ENCODE assay signal across 12 mouse cellular contexts in genomic region chr10:4624581-4624980, GRCm38 (mm10). TPM values are rescaled to one million over a fixed set of nuclear protein-coding genes. Genes with fewer than 3 reads are reported as not detected.
"Had no signal": no experiment of that assay in that cellular context is flagged by ENCODE, and none has a peak within 500 bp of the region (broad histone marks: within the 10 kb centered on the region; RNA-seq: fewer than 3 reads in every experiment).

No protein-coding gene starts in this region.

- H3K4me1 ChIP-seq: midbrain, embryonic 10.5 days; neural tube, embryonic 15.5 days had no signal

- H3K4me2 ChIP-seq: hindbrain, embryonic 14.5 days; limb, embryonic 15.5 days; neural tube, embryonic 15.5 days had no signal

- DNase-seq: lung, adult 18-20 months; lung, postnatal 4 days; midbrain, embryonic 14.5 days; right cerebral cortex, adult 18-20 months; right cerebral cortex, postnatal 25 days; thymus, adult 18-20 months; thymus, postnatal 14 days had no signal

- H3K4me3 ChIP-seq: limb, embryonic 15.5 days; midbrain, embryonic 10.5 days; myocyte; neural tube, embryonic 15.5 days had no signal

- H3K27me3 ChIP-seq: limb, embryonic 15.5 days; neural tube, embryonic 15.5 days had no signal

- H3K36me3 ChIP-seq: limb, embryonic 15.5 days; midbrain, embryonic 10.5 days; neural tube, embryonic 15.5 days had no signal

- H3K9ac ChIP-seq: hindbrain, embryonic 14.5 days; limb, embryonic 15.5 days; neural tube, embryonic 15.5 days had no signal

- H3K27ac ChIP-seq: hindbrain, embryonic 14.5 days; limb, embryonic 15.5 days; midbrain, embryonic 10.5 days; neural tube, embryonic 15.5 days had no signal

- H3K9me3 ChIP-seq: limb, embryonic 15.5 days; midbrain, embryonic 10.5 days; neural tube, embryonic 15.5 days had no signal

RNA-seq across cellular contexts. Expression of gene Esr1, which starts 13.2 kb away (rescaled TPM):
- polyA plus RNA-seq: midbrain, embryonic 10.5 days had no signal
